Mouse (Mus musculus) splenic B cell, adult 2 months (primary cell): Measurements from ENCODE around the gene Prdm15.
A peak's percentile ranks its signal among the peaks of the same experiment; 100 is the strongest.

Source experiments
- DNase-seq: peaks from one replicate; pipeline ENCODE4 v3.0.0-alpha.2; 2011; ENCODE audit warnings: low read depth, low spot score
- H3K27me3 ChIP-seq: 2 replicates; pipeline ENCODE4 v1.6.1; 2012; ENCODE audit warnings: mild to moderate bottlenecking, low read length, moderate library complexity, mixed read lengths; ENCODE audit not compliant: control insufficient read depth, poor library complexity, insufficient read depth, severe bottlenecking
- H3K36me3 ChIP-seq: 2 replicates; pipeline ENCODE4 v1.6.1; 2012; ENCODE audit warnings: mild to moderate bottlenecking, low read length, moderate library complexity, mixed read lengths; ENCODE audit not compliant: control insufficient read depth, poor library complexity, insufficient read depth, severe bottlenecking

Gene Prdm15

GRCm38 (mm10) chr16:97797950-97798869 lies 53.4 kb downstream of the Prdm15 start:
- Histone ChIP-seq H3K36me3 (peaks cover 4% of the 10 kb centered on the region), H3K27me3 (no peaks in the 10 kb centered on the region)
- no peak for DNase-seq

- DNase-seq, result no peak
- Histone ChIP-seq H3K27me3 (no peaks in the 10 kb centered on the region), H3K36me3 (peaks cover 4% of the 10 kb centered on the region)
Measured at GRCm38 (mm10) chr16:97797212-97797611, 54.4 kb downstream of the Prdm15 start.

- no peaks in the 10 kb centered on the region for H3K27me3 ChIP-seq
- H3K36me3 ChIP-seq, result peaks cover 2% of the 10 kb centered on the region
- no peak for DNase-seq
Measured at GRCm38 (mm10) chr16:97794256-97794655, 57.4 kb downstream of the Prdm15 start.

- DNase-seq, result no peak
- H3K36me3 ChIP-seq, result no peaks in the 10 kb centered on the region
- H3K27me3 ChIP-seq, result no peaks in the 10 kb centered on the region
Measured at GRCm38 (mm10) chr16:97783057-97783456, 68.6 kb downstream of the Prdm15 start.

GRCm38 (mm10) chr16:97778353-97779025 lies 73.2 kb downstream of the Prdm15 start:
- peak; percentile 55 for DNase-seq
- Histone ChIP-seq H3K27me3 (no peaks in the 10 kb centered on the region), H3K36me3 (no peaks in the 10 kb centered on the region)

GRCm38 (mm10) chr16:97766501-97766900 lies 85.1 kb downstream of the Prdm15 start:
- no peaks in the 10 kb centered on the region; the same call in 1 of the 2 replicates for H3K27me3 ChIP-seq
- no peaks in the 10 kb centered on the region for H3K36me3 ChIP-seq
- no peak for DNase-seq

- DNase-seq, result no peak
- Histone ChIP-seq H3K27me3 (no peaks in the 10 kb centered on the region; the same call in 1 of the 2 replicates), H3K36me3 (no peaks in the 10 kb centered on the region)
Measured at GRCm38 (mm10) chr16:97764626-97765025, 87.0 kb downstream of the Prdm15 start.

GRCm38 (mm10) chr16:97763990-97764340 lies 87.7 kb downstream of the Prdm15 start:
- DNase-seq, result no peak
- Histone ChIP-seq H3K27me3 (no peaks in the 10 kb centered on the region; the same call in 1 of the 2 replicates), H3K36me3 (no peaks in the 10 kb centered on the region)

GRCm38 (mm10) chr16:97763061-97763989 lies 88.3 kb downstream of the Prdm15 start, which contains the start of gene Ripk4:
Gene Ripk4, minus strand, starts transcription at chr16:97763787.
- no peaks in the 10 kb centered on the region for H3K36me3 ChIP-seq
- no peaks in the 10 kb centered on the region; the same call in 1 of the 2 replicates for H3K27me3 ChIP-seq
- DNase-seq, result peak; percentile 48

- H3K36me3 ChIP-seq, result no peaks in the 10 kb centered on the region
- DNase-seq, result no peak
- no peaks in the 10 kb centered on the region; the same call in 1 of the 2 replicates for H3K27me3 ChIP-seq
Measured at GRCm38 (mm10) chr16:97761782-97762181, 89.9 kb downstream of the Prdm15 start.

GRCm38 (mm10) chr16:97759681-97760080 lies 92.0 kb downstream of the Prdm15 start:
- DNase-seq, result no peak
- no peaks in the 10 kb centered on the region; the same call in 1 of the 2 replicates for H3K27me3 ChIP-seq
- no peaks in the 10 kb centered on the region for H3K36me3 ChIP-seq

GRCm38 (mm10) chr16:97758288-97758687 lies 93.4 kb downstream of the Prdm15 start:
- Histone ChIP-seq H3K36me3 (no peaks in the 10 kb centered on the region), H3K27me3 (no peaks in the 10 kb centered on the region; the same call in 1 of the 2 replicates)
- no peak for DNase-seq

- Histone ChIP-seq H3K36me3 (no peaks in the 10 kb centered on the region), H3K27me3 (no peaks in the 10 kb centered on the region; the same call in 1 of the 2 replicates)
- no peak for DNase-seq
Measured at GRCm38 (mm10) chr16:97756460-97756859, 95.2 kb downstream of the Prdm15 start.

GRCm38 (mm10) chr16:97752316-97752941 lies 99.2 kb downstream of the Prdm15 start:
- DNase-seq, result no peak

More at GRCm38 (mm10) chr16:97752316-97752941, 99.2 kb downstream of the Prdm15 start:
- H3K36me3 ChIP-seq, result no peaks in the 10 kb centered on the region
- H3K27me3 ChIP-seq, result no peaks in the 10 kb centered on the region
